Mouse (Mus musculus) heart, embryonic 13.5 days (tissue): ENCODE measurements around the gene Svop. TPM values are rescaled to one million over a fixed set of nuclear protein-coding genes. Genes with fewer than 3 reads are reported as not detected.

Source experiments
- ATAC-seq: fragments of 200-750 bp; cut with Nextera tagmentation; 2 replicates; pipeline ENCODE4 v1.8.0; 2017; ENCODE audit warnings: moderate TSS enrichment; ENCODE audit not compliant: insufficient number of reproducible peaks, low FRiP score, low TSS enrichment; ENCODE audit errors: extremely low read depth
- H3K27ac ChIP-seq: fragments of 300-500 bp; sonication (generic); replicated peaks from 2 replicates; pipeline ENCODE4 v1.5.1; 2015; ENCODE audit warnings: moderate library complexity, mild to moderate bottlenecking, inconsistent platforms
- H3K27me3 ChIP-seq: fragments of 300-500 bp; sonication (generic); replicated peaks from 2 replicates; pipeline ENCODE4 v1.6.1; 2015; ENCODE audit warnings: mild to moderate bottlenecking, inconsistent platforms
- H3K36me3 ChIP-seq: fragments of 300-500 bp; sonication (generic); 2 replicates; pipeline ENCODE4 v1.6.1; 2015; ENCODE audit warnings: mild to moderate bottlenecking, inconsistent platforms
- H3K4me1 ChIP-seq: fragments of 300-500 bp; sonication (generic); 2 replicates; pipeline ENCODE4 v1.6.1; 2015; ENCODE audit warnings: inconsistent platforms
- H3K4me2 ChIP-seq: fragments of 300-500 bp; sonication (generic); 2 replicates; pipeline ENCODE4 v1.6.1; 2015; ENCODE audit warnings: inconsistent platforms, mild to moderate bottlenecking, moderate library complexity
- H3K4me3 ChIP-seq: fragments of 300-500 bp; sonication (generic); 2 replicates; pipeline ENCODE4 v1.5.1; 2015; ENCODE audit warnings: moderate library complexity, mild to moderate bottlenecking, inconsistent platforms
- H3K9ac ChIP-seq: fragments of 300-500 bp; sonication (generic); 2 replicates; pipeline ENCODE4 v1.6.1; 2015; ENCODE audit warnings: inconsistent platforms, mild to moderate bottlenecking, moderate library complexity
- H3K9me3 ChIP-seq: fragments of 300-500 bp; sonication (generic); 2 replicates; pipeline ENCODE4 v1.6.1; 2016; ENCODE audit warnings: inconsistent platforms
- WGBS: fragments of 180-500 bp; shearing (Covaris S2); methylation state at CpG from one replicate; pipeline ENCODE4 v1.1.7; 2015; ENCODE audit warnings: mixed read lengths; 5-methylcytosine and 5-hydroxymethylcytosine counted together
- polyA plus RNA-seq: library from polyadenylated mRNA; unstranded; fragments of >200 nt; fragmentation: Nextera tagmentation; extraction: Ambion mirVana; gene quantifications from 2 replicates; pipeline ENCODE4 v1.2.1, GENCODE M21; 2015

The Svop gene
- polyA plus RNA-seq, 1 experiment from 2014 or later = 0.15 TPM

- Histone ChIP-seq H3K9ac (peak overlapping the region; percentile 84), H3K27me3 (no peaks in the 10 kb centered on the region), H3K27ac (no peak overlapping the region), H3K9me3 (no peaks in the 10 kb centered on the region), H3K4me2 (peak overlapping the region; percentile 98), H3K4me1 (peaks cover 43% of the 10 kb centered on the region), H3K4me3 (peak overlapping the region; percentile 90), H3K36me3 (peaks cover 18% of the 10 kb centered on the region)
- ATAC-seq = no peak
- 66% methylated on average over 15 of the region's 15 CpGs for WGBS
Observed at GRCm38 (mm10) chr5:114129550-114130210, 38.3 kb upstream of the Svop start.

DNA sequence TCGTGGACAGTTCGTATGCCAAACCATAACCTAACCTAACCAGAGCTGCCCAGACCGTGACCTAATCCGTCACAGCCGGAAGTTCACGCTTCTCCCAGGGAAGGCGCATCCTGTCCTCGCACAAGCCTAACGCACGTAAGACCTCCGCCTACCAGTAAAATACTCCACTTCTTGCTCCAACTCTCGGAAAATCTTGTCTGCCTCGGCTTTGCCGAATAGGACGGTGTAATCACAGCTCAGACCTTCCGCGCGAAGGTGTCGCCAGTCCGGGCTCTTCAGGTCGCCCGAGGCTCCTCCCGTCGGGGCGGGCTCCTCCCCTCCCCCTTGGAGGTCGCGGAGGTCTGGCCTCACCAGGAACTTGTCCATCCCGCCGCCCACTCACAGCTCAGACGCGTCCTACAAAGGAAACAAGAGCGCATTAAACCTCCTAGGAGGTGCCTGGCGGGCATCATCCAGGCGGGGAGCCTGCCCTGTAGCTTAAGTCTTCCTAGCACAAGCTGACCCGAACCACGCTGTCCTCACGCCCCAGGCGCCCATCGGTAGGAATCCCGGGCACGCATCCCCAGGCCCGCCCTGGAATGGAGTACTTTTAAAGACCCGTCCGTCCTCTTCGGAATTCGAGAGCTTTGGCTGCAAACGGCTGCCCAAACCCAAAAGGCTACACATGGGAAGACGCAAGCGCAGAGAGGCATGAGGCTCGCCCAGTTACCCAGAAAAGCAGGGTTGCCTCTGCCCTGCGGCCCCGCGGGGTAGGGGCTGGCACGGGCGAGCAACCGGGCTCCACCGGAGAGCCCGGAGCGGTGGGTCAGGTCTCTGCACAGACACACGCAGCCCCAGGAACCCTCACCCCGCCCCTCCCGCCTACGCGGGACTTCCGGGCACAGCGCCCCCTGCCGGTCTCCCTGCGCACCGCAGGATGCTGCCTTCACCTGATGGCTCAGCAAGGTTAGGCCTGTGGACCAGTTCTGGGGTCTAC lies 36.3 kb upstream of the Svop start, which contains the start of gene Alkbh2:
Gene Alkbh2, minus strand, starts transcription at position 845 of the 976 bp plus-strand sequence.
- Histone ChIP-seq H3K9me3 (no peaks in the 10 kb centered on the region), H3K36me3 (peaks cover 35% of the 10 kb centered on the region), H3K9ac (peak within 1 kb of the TSS; percentile 89), H3K27me3 (no peaks in the 10 kb centered on the region), H3K4me3 (peak within 1 kb of the TSS; percentile 79), H3K27ac (peak within 1 kb of the TSS; percentile 95), H3K4me2 (peak within 1 kb of the TSS; percentile 99), H3K4me1 (peaks cover 23% of the 10 kb centered on the region)
- ATAC-seq = peak; percentile 43; the same call in 1 of the 2 replicates
- under 1% methylated on average over 69 of the region's 69 CpGs for WGBS

DNA sequence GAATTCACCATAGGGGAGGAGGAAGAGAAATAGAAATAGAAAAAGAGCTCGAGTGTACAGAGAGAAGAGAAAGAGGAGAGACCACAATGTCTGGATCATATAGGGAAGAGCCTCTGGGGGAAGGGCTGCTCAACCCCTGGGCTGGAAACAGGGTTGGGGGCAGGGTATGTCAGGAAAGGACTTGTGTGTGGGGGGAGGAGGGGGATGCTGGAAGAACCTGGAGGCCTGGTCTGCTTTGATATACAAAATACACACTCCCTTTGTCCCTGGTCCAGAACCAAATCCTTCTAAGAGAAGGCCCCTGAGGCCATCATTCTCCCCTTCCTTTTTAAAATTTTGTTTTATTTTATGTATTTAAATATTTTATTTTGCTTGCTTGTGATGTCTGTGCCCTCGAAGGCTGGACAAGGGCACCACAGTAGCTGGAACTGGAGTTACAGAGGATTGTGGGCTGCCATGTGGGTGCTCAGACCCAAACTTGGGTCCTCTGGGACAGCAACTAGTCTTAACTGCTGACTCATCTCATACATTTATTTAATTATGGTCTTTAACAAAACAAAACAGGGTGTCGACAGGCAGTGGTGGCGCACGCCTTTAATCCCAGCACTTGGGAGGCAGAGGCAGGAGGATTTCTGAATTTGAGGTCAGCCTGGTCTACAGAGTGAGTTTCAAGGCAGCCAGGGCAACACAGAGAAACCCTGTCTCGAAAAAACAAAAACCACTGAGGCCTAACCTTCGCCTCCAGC lies 35.3 kb upstream of the Svop start:
- 81% methylated on average over 7 of the region's 7 CpGs for WGBS
- H3K9me3 ChIP-seq = no peaks in the 10 kb centered on the region
- peak overlapping the region; percentile 79 for H3K4me3 ChIP-seq
- peak overlapping the region; percentile 99 for H3K4me2 ChIP-seq
- peaks cover 13% of the 10 kb centered on the region for H3K4me1 ChIP-seq
- no peak for ATAC-seq
- H3K9ac ChIP-seq = 0 out of 2 replicates have a peak overlapping the region, but pooled peaks have one; percentile 89
- peaks cover 42% of the 10 kb centered on the region for H3K36me3 ChIP-seq
- peak overlapping the region; percentile 95; the same call in 1 of the 2 replicates for H3K27ac ChIP-seq
- no peaks in the 10 kb centered on the region for H3K27me3 ChIP-seq

GRCm38 (mm10) chr5:114126008-114126407 lies 34.6 kb upstream of the Svop start:
- Histone ChIP-seq H3K4me1 (peaks cover 9% of the 10 kb centered on the region), H3K27me3 (no peaks in the 10 kb centered on the region), H3K9ac (no peak overlapping the region), H3K4me2 (no peak overlapping the region), H3K4me3 (no peak overlapping the region), H3K27ac (no peak overlapping the region), H3K36me3 (peaks cover 48% of the 10 kb centered on the region), H3K9me3 (no peaks in the 10 kb centered on the region)
- ATAC-seq = no peak
- WGBS = 89% methylated on average over 3 of the region's 3 CpGs

DNA sequence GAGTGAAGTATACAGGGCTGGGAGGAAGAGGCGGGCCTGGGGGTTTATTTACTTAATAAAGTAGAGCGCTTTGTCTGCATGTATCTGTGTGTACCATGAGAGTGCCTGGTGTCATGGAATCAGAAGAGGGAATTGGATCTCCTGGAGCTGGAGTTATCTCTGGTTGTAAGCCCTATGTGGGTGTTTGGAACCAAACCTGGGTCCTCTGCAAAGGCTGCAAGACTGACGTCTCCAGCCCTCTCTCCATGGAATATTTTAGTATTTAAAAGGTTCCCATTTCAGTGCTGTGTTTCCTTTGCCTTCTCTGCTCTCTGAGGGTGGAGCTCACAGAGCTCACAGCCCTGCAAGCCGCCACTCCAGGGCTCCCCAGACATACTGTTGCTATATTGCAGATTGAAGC lies 28.4 kb upstream of the Svop start:
- Histone ChIP-seq H3K9me3 (no peaks in the 10 kb centered on the region), H3K36me3 (peaks cover 97% of the 10 kb centered on the region), H3K27me3 (no peaks in the 10 kb centered on the region), H3K4me3 (no peak overlapping the region), H3K4me1 (no peaks in the 10 kb centered on the region), H3K4me2 (no peak overlapping the region), H3K9ac (no peak overlapping the region), H3K27ac (no peak overlapping the region)
- 80% methylated on average over 4 of the region's 4 CpGs for WGBS
- ATAC-seq = no peak

GRCm38 (mm10) chr5:114116586-114116985 lies 25.2 kb upstream of the Svop start:
- H3K36me3 ChIP-seq = peaks cover 98% of the 10 kb centered on the region
- ATAC-seq = no peak
- H3K4me1 ChIP-seq = no peaks in the 10 kb centered on the region
- no peaks in the 10 kb centered on the region for H3K9me3 ChIP-seq
- H3K9ac ChIP-seq = no peak overlapping the region
- H3K27ac ChIP-seq = no peak overlapping the region
- no peak overlapping the region for H3K4me2 ChIP-seq
- no peaks in the 10 kb centered on the region for H3K27me3 ChIP-seq
- WGBS = 83% methylated on average over 7 of the region's 7 CpGs
- no peak overlapping the region for H3K4me3 ChIP-seq

GRCm38 (mm10) chr5:114115030-114115429 lies 23.7 kb upstream of the Svop start:
- H3K36me3 ChIP-seq = peaks cover 98% of the 10 kb centered on the region
- ATAC-seq = no peak
- no peak overlapping the region for H3K27ac ChIP-seq
- 87% methylated on average over 5 of the region's 5 CpGs for WGBS
- H3K27me3 ChIP-seq = no peaks in the 10 kb centered on the region
- no peak overlapping the region for H3K4me3 ChIP-seq
- no peaks in the 10 kb centered on the region for H3K9me3 ChIP-seq
- no peak overlapping the region for H3K4me2 ChIP-seq
- H3K4me1 ChIP-seq = no peaks in the 10 kb centered on the region
- no peak overlapping the region for H3K9ac ChIP-seq

- no peak for ATAC-seq
- H3K27me3 ChIP-seq = no peaks in the 10 kb centered on the region
- no peak overlapping the region for H3K27ac ChIP-seq
- H3K9ac ChIP-seq = no peak overlapping the region
- no peaks in the 10 kb centered on the region for H3K9me3 ChIP-seq
- H3K4me3 ChIP-seq = no peak overlapping the region
- H3K4me1 ChIP-seq = no peaks in the 10 kb centered on the region
- peaks cover 98% of the 10 kb centered on the region for H3K36me3 ChIP-seq
- WGBS = 86% methylated on average over 6 of the region's 6 CpGs
- H3K4me2 ChIP-seq = no peak overlapping the region
Observed at GRCm38 (mm10) chr5:114113334-114113733, 22.0 kb upstream of the Svop start.

DNA sequence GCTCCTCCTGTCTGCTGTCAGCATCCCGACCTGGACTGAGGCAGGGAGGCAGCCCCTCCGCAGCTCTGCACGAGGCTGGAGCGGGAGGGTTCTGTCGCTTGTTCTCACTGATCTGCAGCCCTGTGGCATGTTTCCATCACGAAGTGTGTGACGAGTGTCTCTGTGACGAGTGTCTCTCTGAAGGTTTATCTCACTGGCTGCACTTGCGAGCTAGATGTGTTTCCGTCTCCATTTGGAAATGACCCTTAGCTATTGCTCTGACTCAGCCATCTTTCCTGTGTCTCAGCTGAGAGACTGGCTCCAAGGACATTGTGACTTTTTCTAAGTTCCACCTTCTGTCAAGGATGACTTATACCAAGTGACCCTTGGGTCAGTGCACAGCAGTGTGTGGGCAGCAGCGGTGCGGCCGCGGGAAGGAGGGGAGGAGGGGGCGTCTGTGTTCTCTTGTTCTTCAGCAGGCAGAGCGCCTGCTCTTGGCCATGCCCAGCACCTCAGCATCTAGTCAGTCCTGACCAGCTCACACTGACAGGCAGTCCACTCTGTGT lies 15.1 kb upstream of the Svop start:
- Histone ChIP-seq H3K36me3 (peaks cover 84% of the 10 kb centered on the region), H3K9me3 (no peaks in the 10 kb centered on the region), H3K4me2 (no peak overlapping the region), H3K4me3 (no peak overlapping the region), H3K4me1 (peaks cover 5% of the 10 kb centered on the region), H3K27ac (no peak overlapping the region), H3K27me3 (no peaks in the 10 kb centered on the region), H3K9ac (no peak overlapping the region)
- ATAC-seq = no peak
- 73% methylated on average over 16 of the region's 16 CpGs for WGBS

- 51% methylated on average over 1 of the region's 1 CpGs for WGBS
- H3K4me2 ChIP-seq = no peak overlapping the region
- peaks cover 48% of the 10 kb centered on the region for H3K36me3 ChIP-seq
- no peak for ATAC-seq
- H3K9me3 ChIP-seq = no peaks in the 10 kb centered on the region
- H3K9ac ChIP-seq = no peak overlapping the region
- H3K27me3 ChIP-seq = peaks cover 6% of the 10 kb centered on the region; the same call in 1 of the 2 replicates
- H3K4me3 ChIP-seq = no peak overlapping the region
- H3K4me1 ChIP-seq = peaks cover 19% of the 10 kb centered on the region
- no peak overlapping the region for H3K27ac ChIP-seq
Observed at GRCm38 (mm10) chr5:114102807-114103206, 11.4 kb upstream of the Svop start.

GRCm38 (mm10) chr5:114101873-114102272 lies 10.5 kb upstream of the Svop start:
- H3K4me2 ChIP-seq = no peak overlapping the region
- ATAC-seq = no peak
- peaks cover 39% of the 10 kb centered on the region for H3K36me3 ChIP-seq
- H3K9ac ChIP-seq = no peak overlapping the region
- H3K4me3 ChIP-seq = no peak overlapping the region
- H3K27ac ChIP-seq = no peak overlapping the region
- no peaks in the 10 kb centered on the region for H3K9me3 ChIP-seq
- 77% methylated on average over 4 of the region's 4 CpGs for WGBS
- H3K27me3 ChIP-seq = peaks cover 6% of the 10 kb centered on the region; the same call in 1 of the 2 replicates
- H3K4me1 ChIP-seq = peaks cover 19% of the 10 kb centered on the region
